Mouse (Mus musculus): ENCODE data around the gene Imp4. TPM values are rescaled to one million over a fixed set of nuclear protein-coding genes. Genes with fewer than 3 reads are reported as not detected.
"Not testable (repeated sequence)": the region's sequence is repeated elsewhere in the genome, so short reads cannot be mapped to it uniquely, and the experiment has no call there.

Gene Imp4
- polyA plus RNA-seq, 1 experiment from 2014 or later = 73.8 TPM

DNA sequence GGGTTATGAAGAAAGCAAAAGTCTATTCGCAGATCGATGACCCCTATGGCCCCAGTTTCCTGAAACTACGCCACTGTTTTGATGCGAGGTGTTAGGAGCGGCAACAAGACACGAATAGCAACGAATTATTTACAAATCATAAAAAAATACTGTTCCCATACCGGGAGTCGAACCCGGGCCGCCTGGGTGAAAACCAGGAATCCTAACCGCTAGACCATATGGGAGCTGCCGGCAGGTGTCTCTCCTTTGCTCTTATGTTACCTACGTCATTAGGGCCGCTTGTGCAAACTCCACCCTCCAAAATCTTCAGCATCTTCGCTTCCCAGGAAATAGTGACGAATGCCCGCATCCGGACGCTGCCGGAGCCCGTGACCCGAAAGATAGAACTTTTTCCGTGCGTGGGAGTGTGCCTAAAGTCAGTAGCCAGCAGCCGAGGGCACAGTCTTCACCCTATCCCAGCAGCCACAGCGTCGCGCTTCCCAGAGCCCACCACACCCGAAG, 4.9 kb upstream of the Imp4 start:
- peaks cover 25% of the 10 kb centered on the region for H3K9me3 ChIP-seq (replicated peaks)
- H3K4me1 ChIP-seq (replicated peaks) = peaks cover 45% of the 10 kb centered on the region
- H3K9ac ChIP-seq = peak overlapping the region; percentile 62
- H3K36me3 ChIP-seq = peaks cover 26% of the 10 kb centered on the region
- ATAC-seq (ENCODE audit: low read depth) (peak; percentile 26), DNase-seq (peak; percentile 79)
- H3K4me2 ChIP-seq = peak overlapping the region; percentile 73
- peak overlapping the region; percentile 55; the same call in 1 of the 2 replicates for H3K27ac ChIP-seq
- under 1% methylated on average over 30 of the region's 30 CpGs for WGBS (ENCODE audit: insufficient replicate concordance)
- peak overlapping the region; percentile 78 for H3K4me3 ChIP-seq (replicated peaks)
- no peaks in the 10 kb centered on the region for H3K27me3 ChIP-seq

DNA sequence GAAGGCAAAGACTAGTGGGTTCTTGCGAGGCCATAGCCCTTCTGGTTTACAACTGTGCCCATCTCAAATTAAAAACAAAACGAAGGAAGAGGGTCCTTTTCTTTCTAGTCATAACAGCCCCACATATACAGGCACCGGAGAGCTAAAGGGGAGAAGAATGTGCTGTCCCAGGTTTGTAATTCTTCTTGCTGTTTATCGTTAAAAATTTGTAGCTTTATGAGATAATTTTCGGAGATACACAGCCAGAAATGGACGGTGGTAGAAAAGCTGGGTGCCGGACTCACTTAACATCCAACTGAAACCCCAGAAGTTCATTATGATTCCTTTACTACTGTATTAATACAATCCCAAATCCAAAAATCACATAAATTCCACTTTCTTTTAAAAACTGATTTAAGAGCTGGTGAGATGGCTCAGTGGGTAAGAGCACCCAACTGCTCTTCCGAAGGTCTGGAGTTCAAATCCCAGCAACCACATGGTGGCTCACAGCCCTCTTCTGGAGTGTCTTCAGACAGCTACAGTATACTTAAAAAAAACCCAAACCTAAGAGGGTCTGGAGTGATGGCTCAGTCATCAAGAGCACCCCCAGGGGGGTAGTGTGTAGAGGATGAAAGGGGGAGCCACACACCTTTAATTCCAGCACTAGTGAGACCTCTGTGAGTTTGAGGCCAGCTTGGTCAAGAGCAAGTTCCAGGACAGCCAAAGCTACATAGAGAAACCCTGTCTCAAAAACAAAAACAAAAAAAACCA, 4.1 kb upstream of the Imp4 start:
- Histone ChIP-seq H3K9me3 (replicated peaks) (peaks cover 16% of the 10 kb centered on the region), H3K27ac (peak overlapping the region; percentile 55), H3K4me2 (peak overlapping the region; percentile 73), H3K36me3 (peaks cover 20% of the 10 kb centered on the region), H3K4me3 (replicated peaks) (peak overlapping the region; percentile 78), H3K27me3 (no peaks in the 10 kb centered on the region), H3K4me1 (replicated peaks) (peaks cover 50% of the 10 kb centered on the region), H3K9ac (peak overlapping the region; percentile 62)
- no peak for DNase-seq
- 34% methylated on average over 8 of the region's 8 CpGs for WGBS (ENCODE audit: insufficient replicate concordance)
- ATAC-seq (ENCODE audit: low read depth) = no peak

DNA sequence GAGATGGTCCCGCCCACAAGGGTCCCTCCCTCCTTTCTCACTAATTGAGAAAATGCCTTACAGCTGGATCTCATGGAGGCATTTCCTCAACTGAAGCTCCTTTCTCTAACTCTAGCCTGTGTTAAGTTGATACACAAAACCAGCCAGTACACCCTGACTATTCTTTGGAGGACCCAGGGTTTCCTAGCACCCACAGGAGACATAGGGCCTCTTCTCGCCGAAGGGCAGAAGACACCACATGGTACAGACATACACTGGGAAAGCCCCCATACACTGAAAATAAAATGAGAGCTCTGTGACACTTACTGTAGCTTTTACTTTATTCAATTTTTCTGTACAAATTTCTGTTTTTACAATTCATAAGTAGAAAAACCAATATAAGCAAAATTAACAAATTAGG, 3.3 kb upstream of the Imp4 start:
- H3K9me3 ChIP-seq (replicated peaks) = peaks cover 9% of the 10 kb centered on the region
- peaks cover 11% of the 10 kb centered on the region for H3K36me3 ChIP-seq
- H3K4me1 ChIP-seq (replicated peaks) = peaks cover 56% of the 10 kb centered on the region
- DNase-seq = no peak
- H3K4me3 ChIP-seq (replicated peaks) = no peak overlapping the region
- no peak overlapping the region for H3K9ac ChIP-seq
- H3K27ac ChIP-seq = no peak overlapping the region
- no peak overlapping the region for H3K4me2 ChIP-seq
- ATAC-seq (ENCODE audit: low read depth) = no peak
- 79% methylated on average over 3 of the region's 3 CpGs for WGBS (ENCODE audit: insufficient replicate concordance)
- H3K27me3 ChIP-seq = no peaks in the 10 kb centered on the region

DNA sequence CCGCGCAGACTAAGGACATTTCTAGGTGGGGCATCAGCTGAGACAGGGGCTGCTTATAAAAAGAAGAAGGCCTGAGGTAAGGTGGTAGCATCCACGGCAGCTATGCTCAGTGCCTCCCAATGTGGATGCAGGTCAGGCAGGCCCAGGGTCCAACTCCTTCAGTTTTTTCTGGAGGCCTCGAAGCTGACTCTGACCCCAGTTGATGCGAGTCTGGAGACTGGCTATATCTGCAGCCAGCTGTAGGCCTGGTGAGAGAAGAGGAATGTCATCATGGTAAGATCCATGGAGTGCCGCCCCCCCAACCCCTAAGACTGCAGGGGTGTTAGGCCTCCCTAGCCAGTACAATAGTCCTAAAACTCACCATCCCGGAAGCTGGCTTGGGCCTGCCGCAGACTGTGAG, 2.3 kb upstream of the Imp4 start:
- not testable (repeated sequence) for H3K4me2 ChIP-seq; H3K4me3 ChIP-seq (replicated peaks); H3K9me3 ChIP-seq (replicated peaks); DNase-seq; ATAC-seq (ENCODE audit: low read depth); H3K36me3 ChIP-seq; H3K9ac ChIP-seq; H3K27ac ChIP-seq; H3K27me3 ChIP-seq
- H3K4me1 ChIP-seq (replicated peaks) = peaks cover 60% of the 10 kb centered on the region
- WGBS (ENCODE audit: insufficient replicate concordance) = 84% methylated on average over 8 of the region's 8 CpGs

DNA sequence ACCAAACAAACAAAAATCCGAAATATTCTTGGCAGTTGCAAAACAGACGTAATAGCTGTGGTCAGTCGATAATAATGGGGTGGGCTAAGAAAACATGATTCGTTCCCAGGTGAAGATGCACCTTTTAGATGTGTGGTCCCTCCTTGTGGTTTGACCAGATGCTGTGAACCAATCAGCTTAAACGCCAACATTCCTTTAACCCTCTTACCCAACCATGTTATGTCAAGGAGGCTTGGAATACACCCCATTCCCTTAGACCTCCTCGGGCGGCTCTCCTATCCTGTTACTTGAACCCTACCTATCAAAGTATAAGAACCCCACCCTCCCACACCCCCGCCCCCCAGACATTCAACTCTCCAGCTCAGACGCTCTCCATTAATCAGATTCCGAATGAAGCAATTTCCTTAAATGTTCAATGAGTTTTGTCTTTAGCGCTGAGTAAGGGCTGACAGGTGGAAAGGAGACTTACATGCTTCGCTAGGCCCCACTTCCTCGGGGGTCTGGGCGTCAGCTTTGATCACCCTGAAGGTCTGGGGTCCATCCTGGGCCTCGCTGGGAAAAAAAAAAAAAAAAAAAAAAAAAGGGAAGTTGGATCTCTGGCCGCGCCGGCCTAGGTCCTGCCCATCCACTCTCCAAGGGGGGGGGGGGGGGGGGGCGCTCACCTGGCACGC, 1.1 kb upstream of the Imp4 start:
- DNase-seq (no peak), ATAC-seq (ENCODE audit: low read depth) (no peak)
- no peaks in the 10 kb centered on the region for H3K9me3 ChIP-seq (replicated peaks)
- peaks cover 51% of the 10 kb centered on the region for H3K4me1 ChIP-seq (replicated peaks)
- WGBS (ENCODE audit: insufficient replicate concordance) = 24% methylated on average over 17 of the region's 20 CpGs
- H3K27ac ChIP-seq = no peak overlapping the region
- H3K4me2 ChIP-seq = peak overlapping the region; percentile 79
- H3K4me3 ChIP-seq (replicated peaks) = peak overlapping the region; percentile 75
- H3K27me3 ChIP-seq = no peaks in the 10 kb centered on the region
- peaks cover 19% of the 10 kb centered on the region for H3K36me3 ChIP-seq
- H3K9ac ChIP-seq = peak overlapping the region; percentile 66

DNA sequence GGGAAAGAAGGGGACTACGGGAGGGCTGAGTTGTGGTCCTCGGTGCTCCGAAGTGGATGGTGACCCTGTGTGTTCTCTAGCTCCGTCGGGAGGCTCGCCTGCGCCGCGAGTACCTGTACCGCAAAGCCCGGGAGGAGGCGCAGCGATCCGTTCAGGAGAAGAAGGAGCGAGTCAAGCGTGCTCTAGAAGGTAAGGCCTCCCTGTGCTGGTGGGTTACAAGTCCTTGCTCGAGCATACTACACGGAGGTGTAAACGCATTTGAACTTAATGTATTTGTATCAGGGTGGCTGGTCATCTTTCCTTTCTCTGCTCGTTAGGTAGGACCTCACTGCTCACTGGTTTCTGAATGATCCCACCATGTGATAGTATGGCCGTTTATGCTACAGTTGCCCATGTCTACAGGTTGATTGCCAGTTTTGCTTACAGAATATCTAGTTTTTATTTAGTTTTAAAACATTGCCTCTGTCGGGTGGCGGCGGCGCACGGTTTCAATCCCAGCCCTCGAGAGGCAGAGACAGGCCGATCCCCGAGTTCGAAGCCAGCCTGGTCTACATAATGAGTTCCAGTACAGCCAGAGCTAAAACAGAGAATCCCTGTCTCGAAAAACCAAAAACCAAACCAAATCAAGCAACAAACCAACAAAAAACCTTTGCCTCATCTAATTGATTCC, 445 bp downstream of the Imp4 start:
- H3K4me2 ChIP-seq = peak overlapping the region; percentile 75
- H3K9me3 ChIP-seq (replicated peaks) = no peaks in the 10 kb centered on the region
- H3K27ac ChIP-seq = peak overlapping the region; percentile 16; the same call in 1 of the 2 replicates
- peak overlapping the region; percentile 75 for H3K4me3 ChIP-seq (replicated peaks)
- H3K4me1 ChIP-seq (replicated peaks) = peaks cover 40% of the 10 kb centered on the region
- H3K27me3 ChIP-seq = no peaks in the 10 kb centered on the region
- 2% methylated on average over 31 of the region's 31 CpGs for WGBS (ENCODE audit: insufficient replicate concordance)
- peak; percentile 42 for ATAC-seq (ENCODE audit: low read depth)
- H3K36me3 ChIP-seq = peaks cover 34% of the 10 kb centered on the region
- DNase-seq = no peak
- H3K9ac ChIP-seq = peak overlapping the region; percentile 73

DNA sequence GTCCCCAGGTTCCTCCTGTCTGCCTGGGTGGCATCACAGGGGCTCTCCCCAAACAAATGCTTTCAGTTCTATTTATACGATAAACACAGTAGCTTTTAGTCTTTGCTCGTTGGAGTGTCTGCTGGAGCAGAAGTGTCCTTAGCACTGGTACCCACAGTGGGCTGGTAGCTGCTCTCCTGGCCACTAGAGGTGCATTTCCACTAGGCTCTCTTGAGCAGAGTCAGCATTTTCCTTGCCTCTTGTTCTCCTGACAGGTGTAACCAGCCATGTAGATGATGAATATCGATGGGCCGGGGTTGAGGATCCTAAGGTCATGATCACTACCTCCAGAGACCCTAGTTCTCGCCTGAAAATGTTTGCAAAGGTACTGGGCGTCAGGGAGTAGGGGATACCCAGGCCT, 3.5 kb downstream of the Imp4 start:
- H3K27me3 ChIP-seq = no peaks in the 10 kb centered on the region
- DNase-seq = no peak
- H3K9ac ChIP-seq = no peak overlapping the region
- H3K36me3 ChIP-seq = peaks cover 41% of the 10 kb centered on the region
- H3K4me2 ChIP-seq = no peak overlapping the region
- H3K4me3 ChIP-seq (replicated peaks) = no peak overlapping the region
- 77% methylated on average over 6 of the region's 6 CpGs for WGBS (ENCODE audit: insufficient replicate concordance)
- H3K27ac ChIP-seq = no peak overlapping the region
- H3K4me1 ChIP-seq (replicated peaks) = peaks cover 21% of the 10 kb centered on the region
- ATAC-seq (ENCODE audit: low read depth) = no peak
- H3K9me3 ChIP-seq (replicated peaks) = no peaks in the 10 kb centered on the region

DNA sequence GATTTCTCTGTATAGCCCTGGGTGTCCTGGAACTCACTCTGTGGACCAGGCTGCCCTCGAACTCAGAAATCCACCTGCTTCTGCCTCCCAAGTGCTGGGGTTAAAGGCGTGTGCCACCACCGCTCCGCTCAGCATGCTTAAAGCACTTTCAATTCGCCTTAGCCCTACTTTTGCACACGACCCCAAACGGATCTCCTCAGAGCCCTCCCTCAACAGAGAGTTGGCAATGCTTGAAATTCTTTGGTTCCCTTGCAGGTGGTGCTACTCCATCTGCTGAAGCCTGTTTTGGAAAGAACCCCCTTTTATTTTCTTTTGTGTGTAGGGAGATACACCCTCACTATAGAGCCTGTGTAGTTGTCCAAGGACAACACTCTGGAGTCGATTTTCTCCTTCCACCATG, 18.8 kb downstream of the Imp4 start:
- Histone ChIP-seq H3K4me1 (replicated peaks) (peaks cover 25% of the 10 kb centered on the region), H3K9ac (no peak overlapping the region), H3K36me3 (no peaks in the 10 kb centered on the region), H3K4me2 (peak overlapping the region; percentile 91; the same call in 1 of the 2 replicates), H3K27me3 (peaks cover 33% of the 10 kb centered on the region), H3K4me3 (replicated peaks) (no peak overlapping the region), H3K9me3 (replicated peaks) (no peaks in the 10 kb centered on the region), H3K27ac (no peak overlapping the region)
- DNase-seq = no peak
- WGBS (ENCODE audit: insufficient replicate concordance) = 27% methylated on average over 8 of the region's 8 CpGs
- no peak for ATAC-seq (ENCODE audit: low read depth)

DNA sequence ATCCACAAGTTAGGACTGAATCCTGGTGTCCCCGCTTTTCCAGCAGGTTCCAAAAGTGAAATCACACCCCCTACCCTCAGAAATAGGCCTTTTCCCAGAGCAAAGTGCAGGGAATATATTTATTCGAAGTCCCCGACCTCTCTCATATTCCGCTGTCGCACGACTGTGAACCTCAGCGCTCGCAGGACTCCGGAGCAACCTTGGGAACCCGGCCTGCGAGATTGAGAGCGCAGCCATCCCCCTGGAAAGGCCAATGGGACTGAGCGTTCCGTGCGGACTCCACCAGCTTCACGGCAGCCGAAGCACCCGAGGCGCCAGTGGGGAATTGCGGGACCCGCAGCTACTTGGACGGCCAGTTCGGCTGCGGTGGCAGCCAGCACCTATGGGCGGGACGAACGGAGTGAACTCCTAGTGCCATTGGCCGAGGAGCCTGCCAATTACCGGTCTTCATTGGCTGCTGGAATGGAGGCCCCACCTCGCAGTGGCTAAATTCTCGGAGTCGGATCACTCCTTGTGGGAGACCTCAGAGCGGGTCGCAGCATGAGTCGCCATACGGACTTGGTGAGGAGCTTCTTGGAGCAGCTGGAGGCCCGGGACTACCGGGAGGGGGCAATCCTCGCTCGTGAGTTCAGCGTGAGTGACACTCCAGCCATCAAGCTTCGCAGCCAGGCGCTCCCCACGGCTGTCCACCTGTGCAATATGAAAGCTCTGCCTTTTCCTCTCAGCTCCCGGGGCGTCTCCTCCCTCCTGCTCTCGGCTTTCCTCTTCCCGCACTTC, 19.8 kb downstream of the Imp4 start, which contains the start of gene Ptpn18:
Ptpn18 (plus strand) TSS at position 479 of the 777 bp plus-strand sequence.
- ATAC-seq (ENCODE audit: low read depth) (peak; percentile 93), DNase-seq (peak; percentile 92)
- Histone ChIP-seq H3K9ac (peak within 1 kb of the TSS; percentile 65), H3K27ac (no peak within 1 kb of the TSS), H3K4me3 (replicated peaks) (peak within 1 kb of the TSS; percentile 66), H3K27me3 (peaks cover 29% of the 10 kb centered on the region), H3K4me1 (replicated peaks) (peaks cover 25% of the 10 kb centered on the region), H3K36me3 (no peaks in the 10 kb centered on the region), H3K4me2 (peak within 1 kb of the TSS; percentile 91), H3K9me3 (replicated peaks) (no peaks in the 10 kb centered on the region)
- WGBS (ENCODE audit: insufficient replicate concordance) = 1% methylated on average over 48 of the region's 48 CpGs

DNA sequence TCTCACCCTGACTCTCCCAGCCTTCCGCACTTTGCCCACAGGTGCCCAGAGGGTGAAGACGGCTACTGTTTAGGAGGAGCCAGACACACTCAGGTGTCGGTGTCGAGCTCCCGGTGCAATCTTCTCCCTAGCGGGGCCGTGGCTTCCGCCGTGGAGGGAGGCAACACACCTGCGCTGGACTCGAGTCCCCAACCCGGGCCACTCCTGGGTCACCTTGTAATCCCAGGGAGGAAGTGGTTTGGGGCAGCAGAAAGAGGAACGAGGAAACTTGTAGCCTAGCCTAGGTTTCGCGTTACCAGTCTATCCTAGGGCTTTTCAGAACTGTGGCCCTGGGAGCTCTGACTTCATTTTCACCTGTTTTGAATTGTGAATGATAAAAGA, 20.4 kb downstream of the Imp4 start:
- H3K36me3 ChIP-seq = no peaks in the 10 kb centered on the region

More for the DNA sequence above, 20.4 kb downstream of the Imp4 start:
- 1% methylated on average over 15 of the region's 15 CpGs for WGBS (ENCODE audit: insufficient replicate concordance)
- Histone ChIP-seq H3K4me2 (peak overlapping the region; percentile 91), H3K9me3 (replicated peaks) (no peaks in the 10 kb centered on the region), H3K4me1 (replicated peaks) (peaks cover 25% of the 10 kb centered on the region), H3K4me3 (replicated peaks) (peak overlapping the region; percentile 66), H3K27ac (no peak overlapping the region), H3K9ac (peak overlapping the region; percentile 65), H3K27me3 (peaks cover 29% of the 10 kb centered on the region)
- DNase-seq (no peak), ATAC-seq (ENCODE audit: low read depth) (no peak; the same call in 1 of the 2 replicates)

All from liver, embryonic 13.5 days (tissue).